Mouse (Mus musculus) thymus, postnatal 10 days (tissue): ENCODE measurements around the gene Pcnx.
"Not testable (repeated sequence)": the region's sequence is repeated elsewhere in the genome, so short reads cannot be mapped to it uniquely, and the experiment has no call there.

Experiments used
- DNase-seq, 2 experiments: peaks; one replicate each; pipeline ENCODE4 v3.0.0; 2021; ENCODE audit warnings: low spot score in 2 of 2

Gene Pcnx

DNA sequence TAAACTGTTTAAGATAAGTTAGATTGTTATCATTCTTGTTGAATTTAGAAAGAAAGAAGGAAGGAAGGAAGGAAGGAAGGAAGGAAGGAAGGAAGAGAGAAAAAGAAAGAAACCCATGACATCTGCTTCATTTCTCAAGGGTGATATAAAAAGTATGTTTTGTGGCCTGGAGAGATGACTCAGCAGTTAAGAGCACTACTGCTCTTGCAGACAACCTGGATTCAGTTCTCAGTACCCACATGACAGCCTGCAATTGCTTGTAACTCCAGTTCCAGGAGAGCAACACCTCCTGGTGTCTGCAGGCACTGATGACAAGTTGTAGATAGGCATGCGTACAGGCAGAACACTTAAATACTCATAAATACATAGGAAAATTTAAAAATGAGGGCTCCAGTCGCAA, 105.6 kb downstream of the Pcnx start:
- DNase-seq = no peak

- DNase-seq = peak; percentile 40 to 45
Measured at GRCm38 (mm10) chr12:81971042-81971883, 111.4 kb downstream of the Pcnx start.

- no peak for DNase-seq
Measured at GRCm38 (mm10) chr12:81971884-81972362, 112.1 kb downstream of the Pcnx start.

DNA sequence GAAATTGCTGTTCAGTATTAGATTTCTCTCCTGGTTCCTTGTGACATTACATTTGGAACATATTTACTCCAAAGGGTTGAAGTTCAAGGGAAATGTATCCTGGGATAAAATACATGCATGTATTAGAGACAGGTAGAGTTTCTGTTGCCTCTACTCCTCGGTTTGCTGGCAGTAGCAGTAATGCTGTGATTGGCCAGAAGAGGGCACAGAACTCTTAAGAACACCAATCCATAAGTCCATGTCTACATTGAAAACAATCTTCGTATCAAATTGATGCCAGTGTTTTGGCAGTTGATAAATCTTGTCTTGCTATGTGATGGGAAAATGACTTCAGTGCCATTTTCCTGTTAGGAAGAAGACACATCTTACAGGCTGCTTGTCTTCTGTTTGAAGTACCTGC, 115.0 kb downstream of the Pcnx start:
- DNase-seq = peak in 1 of 2 experiments; percentile 40

DNA sequence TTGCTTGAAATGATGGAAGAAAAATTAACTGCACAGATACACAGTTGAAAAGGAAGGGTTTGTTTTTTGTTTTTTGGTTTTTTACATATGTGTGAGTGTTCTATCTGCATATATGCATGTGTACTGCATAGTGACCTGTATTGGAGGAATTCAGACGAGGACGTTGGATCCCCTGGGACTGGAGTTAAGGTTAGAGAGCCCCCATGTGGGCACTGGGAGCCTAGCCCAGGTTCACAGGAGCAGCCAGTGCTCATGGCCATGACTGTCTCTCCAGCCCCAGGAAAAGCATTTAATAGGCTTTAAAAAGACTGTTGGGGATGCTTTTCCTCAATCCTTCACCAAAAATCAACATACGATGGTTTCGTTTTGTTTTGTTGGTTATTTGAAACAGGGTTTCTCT, 117.5 kb downstream of the Pcnx start:
- DNase-seq = no peak

DNA sequence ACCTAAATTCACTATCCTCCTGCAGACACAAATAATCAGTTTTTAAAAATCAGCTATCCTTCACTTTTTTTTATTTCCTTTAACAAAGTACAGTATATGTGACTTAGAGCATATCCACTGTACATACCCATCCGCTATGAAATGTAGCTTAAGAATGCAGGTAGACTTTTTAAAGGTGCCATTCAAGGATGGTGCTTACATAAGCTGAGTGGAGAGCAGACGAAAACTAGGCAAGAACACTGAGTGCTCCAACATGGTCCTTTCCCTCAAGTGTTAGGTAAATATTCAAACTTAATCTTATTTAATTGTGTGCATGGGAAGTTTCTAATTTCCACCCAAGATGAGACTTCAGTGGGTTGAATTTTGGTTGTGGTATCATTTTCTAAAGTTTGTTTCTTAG, 119.5 kb downstream of the Pcnx start:
- no peak for DNase-seq

DNA sequence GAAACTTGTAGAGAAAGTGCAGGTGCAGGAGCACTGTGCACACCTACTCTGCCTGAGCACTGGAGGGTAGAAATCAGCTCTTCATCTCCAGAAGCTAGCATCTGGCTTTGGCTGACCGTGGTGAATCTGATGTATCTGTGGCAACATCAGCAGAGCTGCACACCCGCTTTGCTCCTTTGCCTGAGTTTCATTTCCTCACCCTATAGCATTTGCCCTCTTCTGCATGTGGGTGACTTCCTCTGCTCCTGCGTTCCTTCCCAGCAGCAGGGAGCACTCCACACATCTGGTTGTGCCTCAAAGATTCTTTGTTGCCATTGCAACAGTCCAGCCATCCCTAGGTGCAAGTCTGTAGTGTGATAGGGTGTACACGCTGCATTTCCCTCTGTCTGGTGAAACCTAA, 132.3 kb downstream of the Pcnx start:
- no peak for DNase-seq

GRCm38 (mm10) chr12:81992996-81993395, 133.2 kb downstream of the Pcnx start:
- no peak for DNase-seq

GRCm38 (mm10) chr12:81994911-81995667, 135.3 kb downstream of the Pcnx start:
- DNase-seq = no peak

- DNase-seq = no peak
Measured at GRCm38 (mm10) chr12:81996679-81997362, 137.0 kb downstream of the Pcnx start.

- no peak for DNase-seq
Measured at GRCm38 (mm10) chr12:81997497-81997896, 137.7 kb downstream of the Pcnx start.

GRCm38 (mm10) chr12:82002697-82003096, 142.9 kb downstream of the Pcnx start:
- not testable (repeated sequence) for DNase-seq

GRCm38 (mm10) chr12:82025901-82026633, 166.2 kb downstream of the Pcnx start:
- not testable (repeated sequence) for DNase-seq

DNA sequence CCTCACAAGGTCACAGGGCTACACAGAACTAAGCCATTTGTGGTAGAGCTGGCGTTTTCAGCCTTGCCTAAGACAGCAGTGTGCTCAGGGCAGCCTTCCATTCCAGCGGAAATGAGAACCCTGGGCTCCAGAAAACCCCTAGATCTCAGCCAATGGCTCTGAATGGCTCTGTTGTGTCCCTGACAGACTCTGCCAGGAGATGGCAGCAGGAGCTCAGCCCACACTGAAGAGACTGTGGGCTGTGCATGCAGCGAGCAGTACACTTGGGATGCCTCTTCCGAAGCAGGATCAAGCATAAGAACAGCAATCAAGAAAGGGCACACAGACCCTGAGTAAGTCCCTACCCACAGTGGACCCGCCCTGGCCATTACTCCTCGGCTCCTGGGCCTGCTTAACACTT, 173.7 kb downstream of the Pcnx start:
- DNase-seq = not testable (repeated sequence)

- not testable (repeated sequence) for DNase-seq
Measured at GRCm38 (mm10) chr12:82033973-82034372, 174.2 kb downstream of the Pcnx start.

DNA sequence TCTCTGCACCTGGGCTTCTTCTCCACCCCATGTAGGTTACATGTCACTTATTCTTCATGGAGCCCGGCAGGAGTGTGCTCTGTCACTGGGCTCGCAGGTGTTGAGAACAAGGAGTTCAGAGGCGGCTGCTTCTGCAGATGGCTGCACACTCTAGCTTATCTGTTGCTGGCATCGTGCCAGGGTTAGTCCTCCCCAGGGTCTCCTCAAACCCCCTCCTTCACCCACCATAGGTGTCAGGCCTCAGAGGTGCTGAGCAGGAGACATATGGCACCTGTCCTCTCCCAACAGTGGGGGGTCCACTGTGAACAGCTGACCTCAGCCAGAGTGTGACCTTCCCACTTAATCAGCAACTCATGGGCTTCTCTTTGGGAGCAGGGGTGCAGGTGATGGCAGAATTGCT, 184.3 kb downstream of the Pcnx start:
- not testable (repeated sequence) for DNase-seq
